Mouse (Mus musculus) G1E (cell line): ENCODE measurements around the gene Tubg2. TPM values are rescaled to one million over a fixed set of nuclear protein-coding genes. Genes with fewer than 3 reads are reported as not detected.

Source experiments
- ATAC-seq: 2 replicates; pipeline ENCODE4 v1.8.0; 2016; ENCODE audit warnings: mild to moderate bottlenecking; ENCODE audit not compliant: insufficient number of reproducible peaks, poor library complexity, low FRiP score, severe bottlenecking; ENCODE audit errors: extremely low read depth
- DNase-seq: peaks from one replicate; pipeline ENCODE4 v3.0.0; 2012; ENCODE audit warnings: low spot score
- H3K27me3 ChIP-seq: 2 replicates; pipeline ENCODE4 v1.6.1; 2012; ENCODE audit warnings: mild to moderate bottlenecking, low read length, inconsistent platforms; ENCODE audit not compliant: insufficient read depth
- H3K36me3 ChIP-seq: replicated peaks from 2 replicates; pipeline ENCODE3; 2012; ENCODE audit warnings: mild to moderate bottlenecking, inconsistent platforms
- H3K4me1 ChIP-seq: 2 replicates; pipeline ENCODE4 v1.6.1; 2012; ENCODE audit warnings: low read depth, low read length, inconsistent platforms, mixed read lengths; ENCODE audit not compliant: insufficient read depth
- H3K4me3 ChIP-seq: 2 replicates; pipeline ENCODE4 v1.5.1; 2012; ENCODE audit warnings: low read depth, mild to moderate bottlenecking, inconsistent platforms, low read length, moderate library complexity, mixed read lengths
- H3K9me3 ChIP-seq: replicated peaks from 2 replicates; pipeline ENCODE4 v1.6.1; 2012; ENCODE audit warnings: inconsistent platforms
- CTCF ChIP-seq: IDR thresholded peaks from 2 replicates; pipeline ENCODE4 v1.5.1; 2012; ENCODE audit warnings: low read depth, low read length, inconsistent platforms, mixed read lengths
- GATA1 ChIP-seq: IDR thresholded peaks from 2 replicates; pipeline ENCODE4 v1.6.1; 2012; ENCODE audit warnings: borderline replicate concordance, low read length, inconsistent platforms, mixed read lengths
- GATA2 ChIP-seq: IDR thresholded peaks from 2 replicates; pipeline ENCODE4 v1.6.1; 2012; ENCODE audit warnings: low read depth, low read length, inconsistent platforms, borderline replicate concordance
- POLR2AphosphoS5 ChIP-seq: IDR thresholded peaks from 2 replicates; pipeline ENCODE4 v1.6.1; 2012; ENCODE audit warnings: low read depth, low read length, inconsistent platforms; ENCODE audit not compliant: insufficient replicate concordance
- TAL1 ChIP-seq: conservative IDR thresholded peaks from 2 replicates; pipeline ENCODE4 v1.6.1; 2012; ENCODE audit warnings: low read depth, low read length, inconsistent platforms, mixed read lengths
- polyA plus RNA-seq: library from polyadenylated mRNA; stranded (reverse); fragments of >175 nt; gene quantifications from 2 replicates; pipeline ENCODE4 v1.2.3, GENCODE M21; 2012
- total RNA-seq, 2 experiments: library from RNA; stranded (forward) in 1 of 2; stranded (reverse) in 1 of 2; fragments of 200-1000 nt in 1 of 2; fragments of >200 nt in 1 of 2; fragmentation: Nextera tagmentation in 1 of 2; gene quantifications; 2 replicates each; pipeline ENCODE4 v1.2.3; 2014 to 2017

Gene Tubg2
- total and polyA plus RNA-seq, 3 experiments = not detected

DNA sequence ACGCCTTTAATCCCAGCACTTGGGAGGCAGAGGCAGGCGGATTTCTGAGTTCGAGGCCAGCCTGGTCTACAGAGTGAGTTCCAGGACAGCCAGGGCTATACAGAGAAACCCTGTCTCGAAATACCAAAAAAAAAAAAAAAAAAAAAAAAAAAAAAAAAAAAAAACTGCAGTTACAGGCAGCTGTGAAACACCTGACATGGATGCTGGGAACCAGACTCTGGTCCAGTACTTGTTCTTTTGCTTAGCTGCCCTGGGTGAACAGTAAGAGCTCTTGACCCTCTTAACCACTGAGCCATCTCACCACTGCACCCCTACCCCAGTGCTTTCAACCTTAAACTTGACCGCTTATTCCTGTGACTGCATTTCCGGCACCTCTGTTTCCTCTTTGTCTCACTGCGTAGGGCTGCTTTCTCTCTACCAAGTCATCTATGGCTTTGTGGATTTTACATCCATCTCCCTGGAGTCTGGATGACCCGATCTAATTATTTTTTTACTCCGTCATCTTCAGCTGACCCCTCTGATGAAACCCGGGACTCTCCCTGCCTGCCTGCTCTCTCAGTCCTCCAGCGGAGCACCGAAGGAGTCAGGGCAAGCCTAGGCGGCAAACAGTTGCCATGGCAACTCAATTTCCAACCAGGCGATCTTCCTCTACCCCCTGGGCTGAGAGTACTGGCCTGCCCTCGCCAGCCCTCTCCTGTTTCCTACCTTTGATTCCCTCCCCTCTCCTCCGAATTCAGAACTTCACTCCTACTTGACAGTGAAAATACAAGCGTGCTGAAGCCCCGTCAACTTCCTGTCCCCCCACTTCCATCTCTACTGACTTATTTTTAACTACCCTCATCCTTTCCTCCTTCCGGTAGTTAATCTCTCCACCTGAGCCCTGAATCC is 12.1 kb upstream of the Tubg2 start:
- TF ChIP-seq GATA1 (no peak), GATA2 (no peak), TAL1 (no peak), CTCF (no peak), POLR2AphosphoS5 (no peak)
- H3K27me3 ChIP-seq = peaks cover 31% of the 10 kb centered on the region
- DNase-seq (no peak), ATAC-seq (no peak)
- H3K9me3 ChIP-seq = no peaks in the 10 kb centered on the region
- H3K36me3 ChIP-seq = no peaks in the 10 kb centered on the region
- peaks cover 5% of the 10 kb centered on the region for H3K4me1 ChIP-seq
- H3K4me3 ChIP-seq = no peak overlapping the region

DNA sequence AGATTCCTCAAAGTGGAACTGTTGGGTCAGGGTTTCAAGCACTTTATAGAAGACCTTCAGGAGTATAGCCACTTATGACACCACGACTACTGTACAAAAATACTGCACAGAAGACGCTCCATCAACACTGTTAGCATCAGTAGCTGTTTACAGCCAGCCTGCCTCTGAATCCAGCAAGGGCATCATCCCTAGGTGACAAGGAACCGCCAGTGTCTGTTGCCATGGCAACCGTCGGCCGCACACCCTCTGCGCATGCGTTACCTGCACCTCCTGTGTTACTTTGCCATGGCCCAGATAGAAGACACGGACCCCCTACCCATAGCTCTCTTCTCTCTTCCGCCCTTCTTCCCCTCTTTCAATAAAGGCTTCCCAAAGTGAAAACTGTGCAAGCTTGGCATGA is 9.3 kb upstream of the Tubg2 start:
- no peaks in the 10 kb centered on the region for H3K9me3 ChIP-seq
- DNase-seq = no peak
- H3K27me3 ChIP-seq = peaks cover 29% of the 10 kb centered on the region
- H3K4me3 ChIP-seq = no peak overlapping the region
- no peaks in the 10 kb centered on the region for H3K36me3 ChIP-seq
- no peak for TF ChIP-seq POLR2AphosphoS5
- TF ChIP-seq GATA2 = no peak
- no peak for TF ChIP-seq CTCF
- no peak for TF ChIP-seq TAL1
- TF ChIP-seq GATA1 = no peak
- peaks cover 8% of the 10 kb centered on the region for H3K4me1 ChIP-seq
- ATAC-seq = no peak

DNA sequence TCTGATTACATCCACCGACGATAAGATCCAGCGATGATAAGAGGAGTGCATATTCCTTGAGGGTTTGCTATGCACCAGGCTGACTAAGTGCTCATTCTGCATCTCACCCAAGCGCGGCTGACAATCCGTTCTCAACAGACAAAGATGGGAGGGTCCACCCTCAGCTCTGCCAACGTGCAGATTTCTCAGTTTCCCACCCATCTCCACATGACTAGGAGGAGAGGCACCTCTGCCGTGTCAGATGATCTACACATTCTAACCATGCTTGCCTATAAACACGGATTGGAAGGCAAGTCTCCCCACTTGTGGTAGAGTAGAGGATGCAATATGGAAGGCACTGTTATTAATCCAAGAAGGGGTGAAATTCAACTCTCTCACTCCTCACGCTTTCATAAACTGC is 7.0 kb upstream of the Tubg2 start:
- ATAC-seq (no peak), DNase-seq (no peak)

DNA sequence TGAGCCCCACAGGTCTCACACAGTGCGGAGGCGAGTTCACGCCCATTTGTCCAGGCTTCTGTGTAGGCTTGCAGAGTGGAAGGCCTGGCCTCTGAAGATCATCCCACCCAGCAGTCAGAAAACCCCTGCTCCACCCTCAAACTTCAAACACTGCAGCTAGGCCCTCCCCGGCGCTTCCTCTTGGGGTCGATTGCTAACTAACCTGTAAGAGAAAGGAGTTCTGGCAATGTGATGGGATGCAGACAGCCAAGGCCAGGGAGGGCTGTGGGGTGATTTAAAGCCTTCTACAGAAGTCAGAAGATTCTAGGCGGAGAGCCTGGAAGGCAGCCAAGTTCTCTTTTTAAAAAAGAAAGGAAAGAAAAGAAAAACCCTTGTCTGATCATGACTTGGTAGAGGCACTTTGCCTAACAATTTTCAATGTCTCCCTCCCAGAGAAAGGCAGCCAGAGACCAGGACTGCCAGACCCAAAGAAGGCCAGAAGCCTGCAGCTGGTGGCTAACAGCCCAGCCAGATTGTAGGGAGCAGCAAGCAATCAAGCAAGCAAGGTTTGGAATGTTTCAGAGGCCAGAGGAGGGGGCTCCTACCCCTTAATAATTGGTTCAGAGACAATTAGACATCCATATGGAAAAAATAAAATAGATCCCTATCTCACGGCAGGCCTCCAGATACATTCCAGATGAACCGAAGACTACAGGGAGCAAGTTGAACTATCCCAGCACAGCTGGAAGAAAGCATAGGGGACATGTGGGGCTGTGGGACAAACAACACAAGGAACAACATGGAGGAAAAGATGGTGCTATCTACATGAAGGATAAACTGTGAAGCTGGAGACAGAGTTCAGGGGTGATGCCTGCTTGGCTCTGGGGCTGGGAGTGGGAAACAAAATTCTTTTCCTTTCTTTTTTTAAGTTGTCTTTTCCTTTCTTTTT is 6.3 kb upstream of the Tubg2 start:
- no peak overlapping the region for H3K4me3 ChIP-seq
- TF ChIP-seq GATA2 (no peak), CTCF (no peak), POLR2AphosphoS5 (no peak), GATA1 (no peak), TAL1 (no peak)
- peaks cover 8% of the 10 kb centered on the region; the same call in 1 of the 2 replicates for H3K4me1 ChIP-seq
- no peaks in the 10 kb centered on the region for H3K9me3 ChIP-seq
- DNase-seq (no peak), ATAC-seq (no peak)
- H3K36me3 ChIP-seq = no peaks in the 10 kb centered on the region
- H3K27me3 ChIP-seq = peaks cover 23% of the 10 kb centered on the region

More for the DNA sequence above, 7.0 kb upstream of the Tubg2 start:
- Histone ChIP-seq H3K36me3 (no peaks in the 10 kb centered on the region), H3K4me1 (peaks cover 8% of the 10 kb centered on the region; the same call in 1 of the 2 replicates), H3K4me3 (no peak overlapping the region), H3K9me3 (no peaks in the 10 kb centered on the region), H3K27me3 (peaks cover 25% of the 10 kb centered on the region)
- TF ChIP-seq TAL1 = no peak
- TF ChIP-seq GATA2 = no peak
- TF ChIP-seq GATA1 = no peak
- no peak for TF ChIP-seq CTCF
- TF ChIP-seq POLR2AphosphoS5 = no peak

DNA sequence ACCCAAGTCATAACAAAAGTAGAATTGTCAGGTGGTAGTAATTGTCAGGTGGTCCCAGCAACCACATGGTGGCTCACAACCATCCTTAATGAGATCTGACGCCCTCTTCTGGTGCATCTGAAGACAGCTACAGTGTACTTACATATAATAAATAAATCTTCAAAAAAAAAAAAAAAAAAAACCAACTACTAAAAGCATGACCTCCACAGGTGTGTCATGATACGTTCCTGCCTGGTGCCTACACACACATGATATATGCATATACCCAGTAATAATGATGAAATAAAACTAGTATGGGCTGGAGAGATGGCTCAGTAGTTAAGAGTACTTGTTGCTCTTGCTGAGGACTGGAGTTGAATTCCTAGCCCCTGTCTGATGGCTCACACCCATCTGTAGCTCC is 4.6 kb upstream of the Tubg2 start:
- TF ChIP-seq GATA2 = no peak
- TF ChIP-seq TAL1 = no peak
- TF ChIP-seq GATA1 = no peak
- no peak for TF ChIP-seq POLR2AphosphoS5
- no peak for TF ChIP-seq CTCF
- Histone ChIP-seq H3K9me3 (no peaks in the 10 kb centered on the region), H3K27me3 (peaks cover 29% of the 10 kb centered on the region), H3K36me3 (no peaks in the 10 kb centered on the region), H3K4me1 (peaks cover 8% of the 10 kb centered on the region; the same call in 1 of the 2 replicates), H3K4me3 (no peak overlapping the region)
- DNase-seq (no peak), ATAC-seq (no peak)

DNA sequence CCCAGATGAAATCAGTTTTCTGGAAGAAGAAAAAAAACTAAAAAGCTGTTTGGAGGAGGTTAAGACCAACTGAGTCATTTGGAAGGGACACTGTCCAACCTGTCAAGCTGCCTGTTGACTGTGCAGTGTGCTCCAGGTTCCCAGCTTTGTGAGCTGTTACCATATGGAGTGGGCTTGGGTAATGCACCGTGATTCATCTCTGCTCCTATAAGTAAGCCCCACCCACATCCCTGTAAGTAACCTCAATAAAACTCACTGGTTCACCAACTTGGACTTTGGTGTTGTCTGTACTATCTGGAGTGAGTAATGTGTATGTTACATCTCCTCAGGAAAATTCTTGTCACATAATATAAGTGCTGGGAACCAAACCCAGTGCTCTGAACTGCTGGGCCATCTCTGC is 2.9 kb upstream of the Tubg2 start:
- Histone ChIP-seq H3K9me3 (no peaks in the 10 kb centered on the region), H3K36me3 (no peaks in the 10 kb centered on the region), H3K27me3 (peaks cover 36% of the 10 kb centered on the region), H3K4me1 (peaks cover 8% of the 10 kb centered on the region; the same call in 1 of the 2 replicates), H3K4me3 (no peak overlapping the region)
- no peak for DNase-seq
- no peak for TF ChIP-seq GATA2
- TF ChIP-seq TAL1 = no peak
- TF ChIP-seq POLR2AphosphoS5 = no peak
- no peak for TF ChIP-seq GATA1
- TF ChIP-seq CTCF = no peak
- ATAC-seq = no peak
